Comparison of ENCODE assay signal across 24 mouse cellular contexts in the genomic region with DNA sequence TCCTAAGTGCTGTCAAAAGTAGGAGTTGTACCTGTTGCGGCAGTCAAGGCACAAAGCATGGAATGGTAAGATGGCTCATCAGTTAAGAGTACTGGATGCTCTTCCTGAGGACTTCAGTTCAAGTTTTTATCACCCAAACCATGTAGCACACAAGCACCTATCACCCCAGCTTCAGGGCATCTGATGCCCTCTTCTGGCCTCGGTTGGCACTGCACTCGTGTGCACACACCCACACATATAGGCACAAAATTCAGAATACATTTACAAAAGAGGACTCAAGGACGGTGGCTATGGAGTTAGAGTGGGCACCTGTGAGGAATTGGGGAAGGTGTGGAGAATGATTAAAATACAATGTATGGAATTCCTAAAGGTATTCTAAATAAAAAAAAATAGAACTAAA.
DNase-seq lines count a peak whose midpoint lies in the region; ATAC-seq and TF ChIP-seq lines count a peak whose summit lies in the region.
"Had no signal": no experiment of that assay in that cellular context is flagged by ENCODE, and none has a peak within 500 bp of the region (broad histone marks: within the 10 kb centered on the region; RNA-seq: fewer than 3 reads in every experiment).

No protein-coding gene starts in this region.

- H3K36me3 ChIP-seq in hindbrain, postnatal 0 days (ENCODE audit: insufficient read depth, low read length) = no peaks in the 10 kb centered on the region
- no peaks in the 10 kb centered on the region for H3K36me3 ChIP-seq in hindbrain, embryonic 12.5 days
- H3K36me3 ChIP-seq in liver, postnatal 0 days (replicated peaks; ENCODE audit: insufficient read depth, low read length) = no peaks in the 10 kb centered on the region
- no peaks in the 10 kb centered on the region for H3K36me3 ChIP-seq in E14TG2a.4 (ENCODE audit: insufficient read depth, low read length)
- H3K36me3 ChIP-seq in small intestine, adult 2 months (ENCODE audit: control insufficient read depth, insufficient read depth, low read length) = no peaks in the 10 kb centered on the region
- H3K36me3 ChIP-seq: embryonic facial prominence, embryonic 13.5 days; heart, embryonic 10.5 days; hindbrain, embryonic 13.5 days; liver, embryonic 13.5 days had no signal

- no peak overlapping the region for H3K9ac ChIP-seq in hindbrain, postnatal 0 days (replicated peaks; ENCODE audit: low read length)
- no peak overlapping the region for H3K9ac ChIP-seq in hindbrain, embryonic 12.5 days
- no peak overlapping the region for H3K9ac ChIP-seq in liver, postnatal 0 days (replicated peaks)
- H3K9ac ChIP-seq: embryonic facial prominence, embryonic 13.5 days; hindbrain, embryonic 13.5 days; liver, embryonic 13.5 days had no signal

- no peak overlapping the region for H3K27ac ChIP-seq in hindbrain, postnatal 0 days
- no peak overlapping the region for H3K27ac ChIP-seq in hindbrain, embryonic 12.5 days
- H3K27ac ChIP-seq in liver, postnatal 0 days (ENCODE audit: low read depth) = no peak overlapping the region
- no peak overlapping the region for H3K27ac ChIP-seq in small intestine, adult 2 months (ENCODE audit: insufficient read depth, low read depth, low read length)
- H3K27ac ChIP-seq: liver, embryonic 13.5 days had no signal

- H3K4me3 ChIP-seq in hindbrain, postnatal 0 days (ENCODE audit: low read length) = no peak overlapping the region
- H3K4me3 ChIP-seq in hindbrain, embryonic 12.5 days = no peak overlapping the region
- no peak overlapping the region for H3K4me3 ChIP-seq in liver, postnatal 0 days (ENCODE audit: low read depth, low read length)
- H3K4me3 ChIP-seq in E14TG2a.4 (replicated peaks; ENCODE audit: low read length) = no peak overlapping the region
- H3K4me3 ChIP-seq in small intestine, adult 2 months (ENCODE audit: low read depth, low read length) = no peak overlapping the region
- H3K4me3 ChIP-seq: embryonic facial prominence, embryonic 13.5 days; heart, embryonic 10.5 days; hindbrain, embryonic 13.5 days; liver, embryonic 13.5 days; megakaryocyte, embryonic 14.5 days had no signal

- no peak overlapping the region for H3K4me2 ChIP-seq in hindbrain, postnatal 0 days (ENCODE audit: low read depth, low read length)
- H3K4me2 ChIP-seq in hindbrain, embryonic 12.5 days (replicated peaks) = no peak overlapping the region
- no peak overlapping the region for H3K4me2 ChIP-seq in liver, postnatal 0 days (ENCODE audit: low read depth, low read length)
- H3K4me2 ChIP-seq: embryonic facial prominence, embryonic 13.5 days; hindbrain, embryonic 13.5 days; liver, embryonic 13.5 days had no signal

- TF ChIP-seq CTCF in hindbrain, postnatal 0 days (IDR thresholded peaks at IDR 0.05; ENCODE audit: low read depth) = peak; percentile 43
- peak; percentile 27; the same call in 1 of the 2 replicates for TF ChIP-seq CTCF in liver, postnatal 0 days (IDR thresholded peaks at IDR 0.05; ENCODE audit: low read depth)
- TF ChIP-seq CTCF in E14TG2a.4 (conservative IDR thresholded peaks at IDR 0.05; ENCODE audit: low read length) = peak; percentile 16; the same call in 1 of the 2 replicates
- peak; percentile 23; the same call in 1 of the 2 replicates for TF ChIP-seq CTCF in small intestine, adult 2 months (IDR thresholded peaks at IDR 0.05; ENCODE audit: extremely low read depth, insufficient read length, insufficient replicate concordance, low read depth, low read length)

- WGBS in hindbrain, postnatal 0 days = 98% methylated on average over 4 of the region's 4 CpGs
- WGBS in hindbrain, embryonic 12.5 days = 97% methylated on average over 4 of the region's 4 CpGs
- WGBS in liver, postnatal 0 days (ENCODE audit: insufficient replicate concordance) = 86% methylated on average over 4 of the region's 4 CpGs
- WGBS in small intestine, adult 2 months = 98% methylated on average over 4 of the region's 4 CpGs

- peaks cover 9% of the 10 kb centered on the region for H3K4me1 ChIP-seq in hindbrain, postnatal 0 days (ENCODE audit: insufficient read depth, low read length)
- H3K4me1 ChIP-seq in hindbrain, embryonic 12.5 days = peaks cover 14% of the 10 kb centered on the region
- H3K4me1 ChIP-seq in liver, postnatal 0 days (ENCODE audit: insufficient read depth) = no peaks in the 10 kb centered on the region
- peaks cover 3% of the 10 kb centered on the region; the same call in 1 of the 2 replicates for H3K4me1 ChIP-seq in E14TG2a.4 (replicated peaks; ENCODE audit: low read depth, low read length)
- peaks cover 22% of the 10 kb centered on the region for H3K4me1 ChIP-seq in small intestine, adult 2 months (ENCODE audit: control insufficient read depth, insufficient read depth, insufficient read length, low read length)
- H3K4me1 ChIP-seq: liver, embryonic 13.5 days; megakaryocyte, embryonic 14.5 days had no signal

- no peak for TF ChIP-seq POLR2A in small intestine, adult 2 months (IDR thresholded peaks at IDR 0.05; ENCODE audit: low read depth, low read length)

- DNase-seq in hindbrain, postnatal 0 days (ENCODE audit: low spot score) = no peak
- DNase-seq in liver, postnatal 0 days = no peak
- DNase-seq in liver = no peak
- no peak for DNase-seq in left cerebral cortex, adult 18-20 months (ENCODE audit: low spot score in 2 of 2)
- DNase-seq: adrenal gland, postnatal 14 days; B cell, adult 2 months; cerebellum, adult 11-12 months; cerebellum, postnatal 14 days; gastrocnemius, postnatal 25 days; heart, postnatal 14 days; layer of hippocampus, postnatal 36 days; left cerebral cortex, postnatal 4 days; liver, embryonic 13.5 days; lung, postnatal 10 days; thymus, postnatal 4 days had no signal

- no peaks in the 10 kb centered on the region for H3K27me3 ChIP-seq in hindbrain, postnatal 0 days (ENCODE audit: insufficient read depth, low read length)
- no peaks in the 10 kb centered on the region for H3K27me3 ChIP-seq in hindbrain, embryonic 12.5 days
- H3K27me3 ChIP-seq in liver, postnatal 0 days (ENCODE audit: insufficient read depth, low read length) = no peaks in the 10 kb centered on the region
- no peaks in the 10 kb centered on the region for H3K27me3 ChIP-seq in E14TG2a.4 (ENCODE audit: insufficient read depth, low read length)
- no peaks in the 10 kb centered on the region for H3K27me3 ChIP-seq in small intestine, adult 2 months (ENCODE audit: control insufficient read depth, insufficient read depth, low read length)
- H3K27me3 ChIP-seq: embryonic facial prominence, embryonic 13.5 days; hindbrain, embryonic 13.5 days; liver, embryonic 13.5 days; megakaryocyte, embryonic 14.5 days had no signal

- ATAC-seq in hindbrain, postnatal 0 days = no peak
- ATAC-seq in hindbrain, embryonic 12.5 days (ENCODE audit: low FRiP score) = no peak
- no peak for ATAC-seq in liver, postnatal 0 days
- ATAC-seq: activated CD4-positive, CD25-positive, alpha-beta regulatory T cell, adult 4 months; forebrain, embryonic 14.5 days had no signal

- no peak for TF ChIP-seq EP300 in liver, postnatal 0 days (IDR thresholded peaks at IDR 0.05; ENCODE audit: low read depth)

- no peaks in the 10 kb centered on the region for H3K9me3 ChIP-seq in hindbrain, postnatal 0 days (ENCODE audit: low read length)
- no peaks in the 10 kb centered on the region for H3K9me3 ChIP-seq in hindbrain, embryonic 12.5 days (replicated peaks)
- no peaks in the 10 kb centered on the region for H3K9me3 ChIP-seq in liver, postnatal 0 days (ENCODE audit: low read length)
- H3K9me3 ChIP-seq in E14TG2a.4 (ENCODE audit: low read length) = no peaks in the 10 kb centered on the region
- H3K9me3 ChIP-seq: embryonic facial prominence, embryonic 13.5 days; heart, embryonic 10.5 days; hindbrain, embryonic 13.5 days; liver, embryonic 13.5 days had no signal
